Mouse (Mus musculus) E14TG2a.4 (cell line): ENCODE results near the gene Siglecf.
A peak's percentile ranks its signal among the peaks of the same experiment; 100 is the strongest.

Source experiments
- CTCF ChIP-seq: conservative IDR thresholded peaks from 2 replicates; pipeline ENCODE4 v1.5.1; 2014; ENCODE audit warnings: low read length
- NANOG ChIP-seq: IDR thresholded peaks from 2 replicates; pipeline ENCODE4 v1.6.1; 2014; ENCODE audit warnings: borderline replicate concordance, low read length, mixed read lengths
- POU5F1 ChIP-seq: IDR thresholded peaks from 2 replicates; pipeline ENCODE4 v1.6.1; 2014; ENCODE audit warnings: low read length, borderline replicate concordance

DNA sequence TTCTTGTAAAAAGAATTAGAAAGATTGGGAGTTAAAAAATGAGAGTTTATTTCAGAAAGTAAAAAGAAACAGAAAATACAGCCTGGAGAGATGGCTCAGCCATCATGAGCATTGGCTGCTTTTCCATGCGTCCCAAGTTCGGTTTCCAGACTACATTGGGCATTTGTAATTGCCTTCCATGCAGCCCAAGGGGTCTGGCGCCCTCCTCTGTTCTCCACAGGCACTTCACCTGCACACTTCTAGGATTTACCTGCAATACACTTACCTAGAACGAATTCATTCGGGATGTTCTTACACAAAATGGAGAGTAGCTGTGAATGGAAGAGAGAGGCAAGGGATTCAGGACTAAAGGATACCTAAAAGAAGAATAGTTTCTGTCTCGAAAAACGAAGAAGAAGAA lies 17.9 kb upstream of the Siglecf start:
- peak; percentile 96 for TF ChIP-seq CTCF
- no peak for TF ChIP-seq NANOG
- no peak for TF ChIP-seq POU5F1
